Mouse (Mus musculus) B cell, adult 67 days (primary cell): ENCODE measurements around the gene Gm17268. TPM values are rescaled to one million over a fixed set of nuclear protein-coding genes. Genes with fewer than 3 reads are reported as not detected.

Experiments used
- total RNA-seq, 2 experiments: library from RNA; stranded (reverse); gene quantifications; 4 replicates each; pipeline ENCODE4 v1.2.4; 2023

Gm17268 gene
- not detected for total RNA-seq

GRCm38 (mm10) chr11:82038535-82038934, at the start of gene Gm17268:
Gene Gm17268, minus strand, starts transcription at chr11:82038562.

DNA sequence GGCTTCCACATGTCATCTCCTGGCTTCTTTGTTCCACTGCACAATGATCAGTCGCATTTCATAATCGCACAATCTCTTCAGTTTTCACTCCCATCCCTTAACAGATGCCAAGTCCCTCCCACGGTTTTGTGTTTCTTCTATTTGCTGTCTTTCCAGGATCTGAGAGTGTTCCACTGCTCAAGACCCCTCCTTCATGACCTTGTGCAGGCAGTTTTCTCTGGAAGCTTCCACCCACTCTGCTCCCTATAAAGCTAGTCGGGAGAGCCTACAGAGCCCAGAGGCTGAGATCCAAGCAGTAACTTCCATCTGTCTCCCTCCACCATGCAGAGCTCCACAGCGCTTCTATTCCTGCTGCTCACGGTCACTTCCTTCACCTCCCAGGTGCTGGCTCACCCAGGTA, 19.3 kb upstream of the Gm17268 start, which contains the start of gene Ccl11:
Gene Ccl11 (plus strand): TSS at position 178 of the 400 bp plus-strand sequence.

GRCm38 (mm10) chr11:82045471-82045870, 7.1 kb upstream of the Gm17268 start, which contains the start of gene Ccl7:
Gene Ccl7, plus strand, starts transcription at chr11:82045712.

GRCm38 (mm10) chr11:82035356-82035755, 3.0 kb downstream of the Gm17268 start, which contains the start of gene Ccl2:
Gene Ccl2, plus strand, starts transcription at chr11:82035571.

Other genes with a start within 250 kb of the Gm17268 start
- gene 5530401A14Rik, start 177.9 kb downstream of the Gm17268 start, total RNA-seq, result under 1 TPM in 1 of 2 experiments, not detected in 1; 0.30 TPM
- not detected for gene Asic2, start 70.1 kb downstream of the Gm17268 start, total RNA-seq
- gene Ccl2, start 3.0 kb downstream of the Gm17268 start, total RNA-seq, result not detected
- gene Ccl7, start 7.2 kb upstream of the Gm17268 start, total RNA-seq, result not detected
- gene Ccl11, start 19.3 kb upstream of the Gm17268 start, total RNA-seq, result not detected
- gene Ccl12, start 63.3 kb upstream of the Gm17268 start, total RNA-seq, result not detected
- gene Ccl8, start 76.6 kb upstream of the Gm17268 start, total RNA-seq, result not detected